Mouse (Mus musculus) thymus, postnatal 25 days (tissue): ENCODE measurements around the gene Mgat5.
A peak's percentile ranks its signal among the peaks of the same experiment; 100 is the strongest.

Experiments used
- DNase-seq: peaks from one replicate; pipeline ENCODE4 v3.0.0; 2022

Mgat5 gene

DNA sequence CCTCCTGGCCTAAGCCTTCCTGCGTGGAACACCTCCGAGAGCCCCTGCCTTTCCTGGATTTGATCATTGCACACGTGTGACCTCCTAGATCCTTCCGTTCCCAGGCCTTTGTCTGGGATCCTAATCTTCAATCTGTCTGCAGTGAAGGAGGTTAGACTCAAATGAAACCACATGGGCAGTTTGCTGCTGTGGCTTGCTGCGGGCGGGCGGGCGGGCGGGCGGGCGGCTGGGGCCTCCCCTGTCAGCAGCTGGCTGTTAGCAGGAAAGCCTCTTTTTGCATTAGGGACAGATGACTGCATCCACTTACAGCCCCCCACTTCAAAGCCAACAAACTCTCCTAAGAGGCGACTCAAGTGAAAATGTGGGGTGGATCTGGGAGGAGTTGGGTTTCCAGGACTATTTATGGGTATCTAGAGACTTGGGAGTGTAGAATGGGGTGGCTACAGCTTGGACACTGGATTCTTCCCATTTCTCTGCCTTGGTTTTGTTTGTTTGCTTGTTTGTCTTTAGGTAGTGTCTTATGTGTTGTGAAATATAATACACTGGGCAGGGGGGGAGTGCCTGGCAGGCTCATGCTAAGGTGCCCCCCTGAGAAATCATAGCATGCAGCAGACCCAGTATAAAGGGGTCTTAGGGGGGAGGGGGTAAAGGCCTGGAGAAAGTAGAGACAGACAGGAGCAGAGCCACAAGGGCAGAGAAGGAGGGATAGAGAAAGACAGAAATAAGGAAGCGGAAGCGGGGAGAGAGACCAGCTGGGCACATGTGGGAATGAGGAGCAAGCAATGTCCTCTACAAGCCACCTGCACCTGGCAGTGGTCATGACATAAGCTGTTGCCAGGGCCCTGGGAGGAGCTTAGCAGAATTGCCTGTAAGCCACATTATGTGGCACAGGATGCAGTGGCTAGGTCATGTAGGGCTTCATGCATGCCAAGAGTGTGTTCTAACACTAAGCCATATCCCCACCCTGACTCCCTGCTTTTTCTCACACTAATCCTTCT is 238.4 kb downstream of the Mgat5 start:
- peak; percentile 55 for DNase-seq

- no peak for DNase-seq
Observed at GRCm38 (mm10) chr1:127444836-127445485, 240.1 kb downstream of the Mgat5 start.

GRCm38 (mm10) chr1:127453397-127453796 is 248.6 kb downstream of the Mgat5 start:
- DNase-seq: no peak

DNA sequence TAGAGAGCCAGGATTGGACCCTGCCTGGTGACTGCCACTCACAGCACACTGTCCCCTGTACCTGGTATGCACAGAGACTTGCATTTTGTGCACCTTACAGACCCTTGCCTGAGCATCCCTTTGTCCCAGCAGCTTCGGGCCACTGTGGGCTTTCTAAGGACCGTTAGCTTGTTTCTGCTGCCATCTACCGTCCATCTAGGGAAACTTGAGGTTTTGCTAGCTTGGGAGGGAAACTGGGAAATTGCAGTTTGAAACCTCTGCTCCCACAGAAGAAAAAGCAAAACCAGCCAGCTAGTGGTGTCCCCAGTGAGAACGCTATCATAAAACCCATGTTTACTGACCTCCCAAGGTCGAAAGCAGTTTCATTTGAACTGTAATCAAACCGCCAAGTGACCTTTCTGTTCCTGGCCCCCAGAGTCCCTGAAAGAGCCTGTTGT is 254.2 kb downstream of the Mgat5 start:
- peak; percentile 67 for DNase-seq

GRCm38 (mm10) chr1:127459576-127459975 is 254.8 kb downstream of the Mgat5 start:
- peak; percentile 68 for DNase-seq

- DNase-seq: no peak
Observed at GRCm38 (mm10) chr1:127461017-127461416, 256.2 kb downstream of the Mgat5 start.

DNA sequence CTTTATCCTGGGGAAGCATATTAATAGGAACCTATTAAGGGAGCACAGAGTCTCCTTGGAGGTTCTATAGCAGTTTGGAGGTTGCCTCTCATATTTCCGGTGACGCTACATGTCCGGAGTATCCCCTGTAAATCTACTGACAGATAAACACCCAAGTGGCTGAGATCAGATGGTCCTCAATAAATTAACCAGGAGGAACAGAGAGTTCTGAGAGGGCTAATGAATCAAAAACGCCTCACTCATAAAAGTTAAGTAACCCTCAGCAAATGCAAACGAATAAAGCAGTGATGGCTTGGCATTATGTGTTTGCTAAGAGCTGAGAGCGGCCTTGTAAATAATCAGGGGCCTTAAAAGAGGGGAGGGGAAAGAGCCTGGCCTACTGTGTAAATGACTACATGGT is 259.2 kb downstream of the Mgat5 start:
- no peak for DNase-seq

GRCm38 (mm10) chr1:127465292-127465691 is 260.5 kb downstream of the Mgat5 start:
- no peak for DNase-seq

DNA sequence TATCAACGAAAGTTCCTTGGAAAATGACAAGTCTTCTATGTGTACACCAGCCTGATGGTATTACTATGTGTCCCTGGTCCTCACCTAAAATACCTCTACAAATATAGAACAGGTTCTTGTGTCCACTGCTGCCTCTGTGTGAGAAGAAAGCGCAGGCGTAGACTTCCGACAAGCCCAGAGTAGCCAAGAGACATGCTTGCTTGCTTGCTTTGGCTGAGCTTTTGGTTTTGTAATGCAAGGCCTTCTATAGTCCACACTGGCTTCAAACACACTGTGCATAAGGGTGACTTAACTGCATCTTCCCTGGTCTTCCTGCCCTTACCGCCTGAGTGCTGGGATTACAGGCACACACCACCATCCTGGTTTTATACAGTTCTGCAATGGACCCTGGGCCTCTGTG is 262.4 kb downstream of the Mgat5 start:
- no peak for DNase-seq

- DNase-seq: no peak
Observed at GRCm38 (mm10) chr1:127470175-127470574, 265.4 kb downstream of the Mgat5 start.

DNA sequence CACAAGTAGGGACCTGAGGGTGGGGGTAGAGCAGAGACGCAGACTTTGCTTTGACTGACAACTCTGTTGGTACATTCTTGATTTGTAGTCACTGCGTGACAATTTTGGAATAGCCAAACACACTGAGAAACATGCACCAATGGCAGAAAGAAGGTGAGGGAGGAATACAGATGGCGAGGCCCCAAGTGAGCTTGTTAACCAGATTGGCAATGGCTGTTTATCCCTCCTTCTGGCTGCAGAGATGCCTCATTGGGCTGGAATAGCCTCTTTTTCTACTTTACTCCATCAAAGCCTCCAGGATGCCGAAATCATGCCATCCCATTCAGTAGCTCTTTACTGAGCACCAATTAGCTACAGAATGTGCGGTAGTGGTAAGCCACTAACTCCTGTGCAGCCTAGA is 270.9 kb downstream of the Mgat5 start:
- DNase-seq: no peak

DNA sequence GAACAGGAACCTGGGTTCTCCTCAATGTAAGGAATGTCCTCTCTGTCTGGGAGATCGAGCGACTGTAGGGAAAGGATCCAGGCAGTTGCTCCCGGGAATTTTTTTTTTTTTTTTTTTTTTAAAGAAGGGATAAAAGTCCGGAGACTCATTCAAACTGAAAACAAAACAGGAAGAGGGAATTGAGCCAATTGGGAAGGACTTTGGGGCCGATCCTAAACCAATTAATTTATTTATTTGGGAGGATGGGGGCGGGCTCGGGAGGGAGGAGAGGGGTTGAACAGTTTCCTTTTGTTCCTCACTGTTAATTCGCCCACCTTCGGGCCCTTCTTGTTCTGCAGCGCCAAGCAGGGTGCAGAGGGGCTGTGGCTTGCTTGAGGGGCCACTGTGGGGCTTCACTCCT is 278.1 kb downstream of the Mgat5 start:
- no peak for DNase-seq

DNA sequence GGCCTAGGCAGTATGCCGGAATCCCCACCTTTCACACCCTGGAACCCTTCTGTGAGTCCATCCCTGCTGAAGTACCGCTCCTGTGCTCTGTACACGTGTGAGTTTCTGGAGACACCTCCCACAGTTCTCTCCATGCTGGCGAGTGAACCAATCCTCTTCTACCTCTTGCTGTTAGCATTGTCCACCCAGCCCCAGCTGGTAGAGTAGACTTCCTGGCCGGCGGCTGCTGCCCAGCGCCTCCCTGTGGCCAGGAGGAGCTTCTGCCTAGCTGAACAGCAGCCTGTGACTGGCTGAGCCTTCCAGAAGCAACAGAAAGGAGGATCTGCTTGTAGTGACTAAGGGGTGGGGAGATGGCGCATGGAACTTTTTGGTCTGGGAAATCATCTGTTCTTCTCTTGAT is 279.4 kb downstream of the Mgat5 start:
- DNase-seq: no peak

GRCm38 (mm10) chr1:127484826-127485225 is 280.0 kb downstream of the Mgat5 start:
- DNase-seq: peak; percentile 65

DNA sequence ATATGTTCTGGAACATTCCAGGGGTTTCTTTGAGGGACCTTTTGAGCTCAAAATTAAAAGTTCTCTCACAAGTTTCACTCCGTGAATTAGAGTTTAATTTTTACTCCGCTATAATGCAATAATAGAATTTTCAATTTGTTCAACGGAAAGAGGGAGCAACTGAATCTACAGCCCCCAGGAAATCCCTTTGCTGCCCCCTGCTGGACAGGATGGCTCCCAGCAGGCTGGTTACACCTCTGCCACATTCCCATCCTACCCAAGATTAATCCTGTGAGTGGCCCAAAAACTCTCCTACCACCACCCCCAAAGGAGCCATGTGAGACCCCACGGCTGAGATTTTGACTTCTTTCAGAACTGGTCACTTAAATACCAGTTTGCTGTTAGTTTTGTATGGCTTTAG is 282.3 kb downstream of the Mgat5 start:
- DNase-seq: peak; percentile 63

- DNase-seq: peak; percentile 45
Observed at GRCm38 (mm10) chr1:127496737-127497543, 292.1 kb downstream of the Mgat5 start.

DNA sequence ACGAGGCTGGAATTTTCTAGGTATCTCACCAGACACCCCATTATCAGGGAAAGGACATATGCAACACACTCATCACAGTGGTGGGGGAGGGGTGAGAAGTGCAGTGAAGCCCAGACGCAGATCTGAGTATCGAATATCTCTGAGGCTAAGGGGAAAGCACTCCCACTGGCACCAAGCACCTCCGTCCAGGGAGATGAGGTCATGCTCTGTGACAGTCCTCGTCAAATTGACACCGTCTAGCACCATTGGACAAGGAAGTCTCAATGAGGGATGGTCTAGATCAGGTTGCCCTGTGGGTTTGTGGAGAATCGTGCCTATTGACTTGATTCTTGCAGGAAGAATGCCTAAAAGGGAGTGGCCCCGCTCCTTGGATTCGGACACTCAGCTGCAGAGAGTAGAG is 293.9 kb downstream of the Mgat5 start:
- no peak for DNase-seq

DNA sequence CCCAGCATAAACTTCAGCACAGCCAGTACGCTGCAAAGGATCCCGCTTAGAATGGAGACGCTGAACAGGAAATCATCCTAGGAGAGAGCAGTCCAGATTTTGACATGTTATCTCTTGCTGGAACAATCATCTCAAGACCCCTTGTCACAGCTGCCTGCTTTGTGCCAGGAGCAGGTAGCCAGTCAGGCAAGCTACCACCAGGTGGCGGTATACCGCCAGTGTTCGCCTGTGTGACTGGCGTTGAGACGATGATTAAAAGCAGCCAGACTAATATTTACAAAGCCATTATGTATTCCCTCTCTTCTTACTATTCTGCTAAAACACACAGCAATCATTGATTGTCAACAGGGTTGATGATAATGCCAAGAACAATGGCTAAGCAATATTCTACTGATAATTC is 295.4 kb downstream of the Mgat5 start:
- peak; percentile 77 for DNase-seq

- no peak for DNase-seq
Observed at GRCm38 (mm10) chr1:127500701-127501100, 295.9 kb downstream of the Mgat5 start.

DNA sequence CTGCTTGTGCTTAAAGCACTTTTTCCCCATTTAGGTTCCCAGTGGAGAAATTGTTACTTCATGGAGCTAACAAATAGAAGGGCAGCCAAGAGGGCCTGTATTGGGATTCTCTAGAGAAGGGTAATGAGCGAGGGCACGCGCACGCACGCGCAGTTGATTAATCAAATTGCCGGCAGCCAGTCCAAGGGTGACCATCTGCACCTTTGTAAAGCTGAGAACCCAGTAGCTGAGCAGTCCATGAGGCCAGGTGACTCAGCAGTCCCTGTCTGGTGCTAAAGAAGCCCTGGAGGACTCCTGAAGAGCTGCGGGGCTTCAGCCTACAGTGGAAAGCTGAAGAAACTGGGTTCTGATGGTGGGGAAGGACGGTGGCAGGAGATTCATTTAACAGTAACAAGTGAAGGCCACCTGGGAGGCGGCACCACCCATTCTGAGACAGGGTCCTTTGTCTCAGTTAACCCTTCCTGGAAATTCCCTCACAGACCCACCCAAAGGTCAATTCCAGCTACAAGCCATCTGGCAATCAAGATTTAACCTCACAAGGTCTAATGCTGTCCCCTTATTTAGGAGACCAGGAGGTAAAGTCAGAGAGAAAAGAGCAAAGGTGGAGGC is 302.3 kb downstream of the Mgat5 start:
- no peak for DNase-seq

DNA sequence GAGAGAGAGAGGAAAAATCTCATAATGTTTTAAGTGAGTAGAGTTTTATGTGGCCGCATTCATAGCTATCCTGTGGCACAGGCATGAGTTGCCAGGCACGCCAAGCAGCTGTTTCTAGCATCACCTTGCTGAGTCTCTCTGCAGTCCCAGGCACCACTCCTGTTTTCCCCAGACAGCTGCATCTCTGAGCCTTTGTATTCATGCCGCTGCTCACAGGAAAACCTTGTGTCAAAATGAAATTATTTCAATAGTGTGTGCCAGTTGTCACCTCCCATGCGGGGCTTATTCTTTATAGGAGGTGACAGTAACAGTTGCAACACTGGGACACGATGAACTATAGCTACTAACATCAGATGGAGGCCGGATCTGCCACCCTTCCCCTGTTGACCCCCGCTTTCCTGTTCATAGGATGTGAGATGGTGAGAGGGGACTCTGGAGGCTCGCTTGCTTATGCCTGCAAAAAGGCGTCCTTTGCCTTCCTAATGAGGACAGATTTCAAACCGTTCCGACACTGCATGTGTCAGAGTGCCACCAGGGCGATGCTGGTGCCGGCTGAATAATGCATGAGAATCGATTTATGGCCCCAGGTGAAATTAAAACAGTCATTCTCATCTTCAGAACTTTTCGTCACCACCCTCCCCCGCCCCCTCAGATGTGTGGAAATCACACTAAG is 303.4 kb downstream of the Mgat5 start:
- DNase-seq: no peak

DNA sequence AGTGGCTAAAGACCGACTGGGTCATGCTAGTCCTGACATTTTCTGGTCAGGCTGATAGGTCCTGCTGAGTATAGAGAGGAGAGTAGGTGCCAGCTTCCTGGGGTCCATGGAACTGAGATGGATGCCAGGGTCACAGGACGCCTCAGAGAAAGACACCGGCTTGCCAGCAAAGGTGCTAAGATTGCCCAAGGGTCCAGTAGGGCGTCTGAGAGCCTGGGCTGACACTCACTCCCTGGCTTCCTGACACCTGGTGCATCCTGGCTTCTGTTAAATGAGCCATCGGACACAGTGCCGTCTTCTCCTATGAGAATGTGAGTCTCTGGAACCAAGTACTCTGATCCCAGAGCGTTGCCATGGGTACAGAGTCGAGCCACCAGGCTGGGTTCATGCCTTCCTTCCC is 304.1 kb downstream of the Mgat5 start:
- DNase-seq: no peak
